Mouse (Mus musculus) erythroid progenitor cell, adult 5-6 weeks (primary cell): Measurements from ENCODE around the gene Gm49322. TPM values are rescaled to one million over a fixed set of nuclear protein-coding genes. Genes with fewer than 3 reads are reported as not detected.
A peak's percentile ranks its signal among the peaks of the same experiment; 100 is the strongest.
"Not testable (repeated sequence)": the region's sequence is repeated elsewhere in the genome, so short reads cannot be mapped to it uniquely, and the experiment has no call there.

Source experiments
- ATAC-seq: replicated peaks from 2 replicates; pipeline ENCODE4 v1.8.0; 2016; ENCODE audit warnings: moderate number of reproducible peaks, mild to moderate bottlenecking, moderate TSS enrichment, inconsistent platforms; ENCODE audit not compliant: poor library complexity, low FRiP score, severe bottlenecking
- total RNA-seq, 2 experiments: library from RNA; stranded (forward) in 1 of 2; stranded (reverse) in 1 of 2; fragments of 150-400 nt in 1 of 2; fragments of 186-747, 209-891 nt in 1 of 2; gene quantifications; 2 replicates each; pipeline versions ENCODE4 v1.2.3 to v1.2.4; 2015 to 2017; ENCODE audit warnings: low replicate concordance in 2 of 2

Gm49322 gene
- total RNA-seq (2015; ENCODE audit: low replicate concordance): 0.72 and 1.7 TPM in 2 replicates
- total RNA-seq (2017; ENCODE audit: low replicate concordance): 0.64 and 5.4 TPM in 2 replicates

DNA sequence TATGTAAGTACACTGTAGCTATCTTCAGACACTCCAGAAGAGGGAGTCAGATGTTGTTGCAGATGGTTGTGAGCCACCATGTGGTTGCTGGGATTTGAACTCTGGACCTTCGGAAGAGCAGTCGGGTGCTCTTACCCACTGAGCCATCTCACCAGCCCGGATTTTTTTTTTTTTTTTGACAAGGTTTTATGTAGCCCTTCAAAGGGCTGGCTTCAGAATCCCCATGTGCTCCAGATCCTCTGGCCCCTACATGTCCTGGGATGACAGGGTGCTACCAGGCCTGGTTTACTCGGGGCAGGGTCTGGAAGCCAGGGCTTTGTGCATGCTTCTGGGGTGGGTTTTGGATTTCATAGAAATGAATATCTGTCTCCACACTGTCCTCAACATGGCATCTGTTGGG is at the start of gene Gm49322:
TSS of gene Gm49322 (plus strand) at position 301 of the 400 bp plus-strand sequence.
- ATAC-seq: not testable (repeated sequence)

DNA sequence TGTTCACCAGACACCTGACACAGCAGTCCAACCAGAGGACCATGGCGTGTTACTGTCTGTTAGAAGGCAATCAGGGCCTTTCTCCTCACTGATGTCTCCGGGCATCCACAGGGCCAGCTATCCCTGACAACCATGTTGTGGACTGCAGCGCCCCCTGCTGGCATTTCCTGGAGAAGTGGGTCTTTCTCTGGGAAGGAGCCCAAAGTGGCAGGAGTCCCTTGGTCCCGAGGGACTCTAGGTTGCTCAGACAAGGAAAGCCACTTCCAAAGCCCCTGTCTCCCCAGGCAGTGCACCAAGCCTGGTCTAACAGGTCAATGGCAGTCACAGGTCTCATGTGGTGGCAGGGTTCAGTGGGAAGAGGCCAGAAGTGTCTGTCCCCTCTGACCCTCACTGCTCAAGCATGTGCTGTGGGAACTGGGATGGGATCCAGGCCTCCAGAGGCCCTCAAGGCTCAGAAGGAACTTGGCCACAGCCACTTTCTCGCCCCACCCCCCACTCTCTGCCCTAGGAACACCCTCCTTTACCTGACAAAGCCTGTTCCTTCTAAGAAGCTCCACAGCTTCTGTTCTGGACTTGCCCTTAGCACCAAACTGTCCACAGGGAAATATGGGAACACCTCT is 48.4 kb upstream of the Gm49322 start:
- peak; percentile 39; the same call in 1 of the 2 replicates for ATAC-seq

DNA sequence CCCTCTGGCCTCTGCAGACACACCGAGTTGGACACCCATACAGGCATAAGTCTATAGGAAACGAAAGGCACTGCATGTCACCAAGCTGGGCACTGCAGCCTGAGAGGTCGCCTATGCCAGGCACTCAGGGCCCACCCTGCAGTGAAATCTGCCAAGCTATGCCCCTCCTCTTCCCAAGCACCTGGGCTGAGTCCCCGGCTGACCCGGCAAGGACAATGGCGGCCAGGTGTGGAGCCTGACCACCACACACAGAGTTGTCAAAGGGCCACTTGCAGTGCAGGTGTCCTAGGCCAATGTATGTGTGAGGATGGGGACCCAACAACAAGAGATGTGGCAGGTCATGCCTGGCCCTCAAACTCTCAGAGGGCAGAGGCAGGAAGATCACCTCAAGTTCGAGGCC is 46.4 kb upstream of the Gm49322 start:
- ATAC-seq: no peak

DNA sequence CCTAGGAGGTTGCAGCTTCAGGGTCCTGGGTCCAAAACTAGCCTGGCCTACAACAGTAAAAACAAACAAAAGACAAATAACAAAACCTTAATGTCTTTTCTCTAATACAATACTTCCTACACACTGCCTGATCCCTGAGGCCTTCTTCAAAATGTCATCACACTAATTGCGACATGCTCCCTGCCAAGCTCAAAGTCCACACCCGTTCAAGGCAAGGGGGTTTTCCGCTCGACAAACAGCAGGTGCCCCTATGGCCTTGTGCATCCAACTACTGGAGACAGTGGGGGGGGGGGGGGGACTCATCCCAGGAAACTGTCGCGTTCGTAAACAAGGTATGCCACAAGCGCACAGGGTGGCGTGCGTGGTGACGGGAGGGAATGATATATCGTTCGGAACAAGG is 45.2 kb upstream of the Gm49322 start:
- ATAC-seq: no peak

DNA sequence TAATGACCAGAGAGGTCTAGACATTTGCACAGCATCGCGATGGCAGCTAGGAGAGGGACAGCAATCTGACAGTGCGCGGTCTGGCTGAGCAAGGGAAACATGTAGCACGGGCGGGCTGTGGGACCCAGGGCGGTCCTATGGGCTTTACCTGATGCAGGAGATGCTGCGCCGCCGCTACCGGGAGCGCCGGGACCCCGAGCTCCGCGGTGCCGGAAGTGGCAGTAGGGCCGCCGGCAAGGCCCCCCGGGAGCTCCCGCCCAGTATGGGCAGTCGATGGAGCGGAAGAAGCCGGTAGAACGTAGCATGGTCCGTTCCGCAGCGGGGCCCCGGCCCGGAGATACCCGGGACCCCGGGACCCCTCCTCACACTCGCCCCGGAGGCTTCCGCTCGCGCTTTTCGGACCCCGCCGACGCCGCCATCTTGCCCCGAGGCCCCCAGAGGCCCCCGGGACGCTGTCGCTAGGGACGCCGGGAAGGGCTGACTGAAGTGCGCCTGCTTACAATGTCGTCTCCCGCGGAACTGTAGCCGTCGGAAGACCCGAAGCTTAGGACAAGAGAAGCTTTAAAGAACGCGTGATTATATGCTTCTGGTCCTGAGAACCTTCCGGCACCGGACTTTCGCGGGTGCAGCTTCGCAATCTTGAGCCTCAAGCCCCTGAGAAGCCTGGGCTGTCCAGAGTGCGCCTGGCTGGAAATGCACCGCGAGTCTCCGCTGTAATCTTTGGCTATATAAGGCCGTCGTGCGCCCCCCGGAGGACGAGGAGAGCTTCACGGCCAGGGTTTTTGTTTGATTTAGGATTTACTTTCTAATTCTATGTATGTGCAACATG is 44.5 kb upstream of the Gm49322 start, which contains the start of gene Rexo1:
TSS of gene Rexo1 (minus strand) at position 445 of the 829 bp plus-strand sequence.
- ATAC-seq: peak; percentile 84

DNA sequence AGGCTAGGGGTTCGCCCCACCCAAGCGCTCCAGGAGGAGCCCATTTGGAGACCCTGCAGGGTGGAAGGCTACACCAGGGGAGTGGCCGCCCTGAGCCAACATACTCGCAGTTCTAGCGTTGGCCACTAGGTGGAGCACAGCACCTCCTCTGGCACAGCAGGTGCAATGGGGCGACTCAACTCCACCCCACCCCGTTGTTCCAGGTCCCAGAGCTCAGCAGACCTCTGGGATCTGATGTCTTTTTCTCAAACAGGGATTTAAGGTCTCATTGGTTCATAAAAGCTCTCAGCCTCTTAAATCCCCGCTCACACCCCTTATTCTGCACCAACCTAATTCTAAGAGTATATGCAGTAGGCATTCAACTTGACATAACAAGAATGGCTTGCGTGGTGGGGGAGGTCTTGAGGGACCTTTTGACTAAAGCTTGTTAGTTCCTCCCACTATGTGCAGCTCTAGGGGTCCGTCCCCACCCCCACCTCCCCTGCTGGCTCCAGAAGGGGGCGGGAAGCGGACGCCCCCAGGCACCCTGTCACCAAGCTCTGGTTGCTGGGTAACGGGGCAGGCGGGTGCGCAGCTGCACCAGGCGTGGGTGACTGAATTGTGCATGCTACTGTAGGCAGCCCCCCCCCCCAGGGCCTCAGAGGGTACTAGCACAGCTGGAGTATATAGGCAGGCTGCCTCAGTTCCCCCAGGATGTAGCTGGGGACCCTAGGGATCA is 39.3 kb upstream of the Gm49322 start:
- peak; percentile 52 for ATAC-seq

DNA sequence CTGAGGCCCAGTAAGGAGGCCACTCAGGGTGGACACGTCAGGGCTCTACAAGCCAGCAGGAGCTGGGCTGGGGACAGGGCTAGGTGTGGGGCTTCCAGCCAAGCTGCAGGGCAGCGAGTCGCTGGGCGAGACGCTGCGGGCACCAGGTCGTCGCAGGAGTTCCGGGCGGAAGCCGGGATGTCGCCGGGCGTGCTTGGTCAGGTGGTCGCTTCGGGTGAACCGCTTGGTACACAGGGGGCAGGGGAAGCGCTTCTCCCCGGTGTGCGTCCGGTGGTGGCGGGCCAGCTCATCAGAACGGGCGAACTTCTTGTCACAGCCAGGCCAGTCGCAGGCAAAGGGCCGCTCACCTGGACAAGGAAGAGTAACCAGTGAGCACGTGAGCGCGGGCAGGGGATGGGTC is 36.9 kb upstream of the Gm49322 start:
- ATAC-seq: no peak

DNA sequence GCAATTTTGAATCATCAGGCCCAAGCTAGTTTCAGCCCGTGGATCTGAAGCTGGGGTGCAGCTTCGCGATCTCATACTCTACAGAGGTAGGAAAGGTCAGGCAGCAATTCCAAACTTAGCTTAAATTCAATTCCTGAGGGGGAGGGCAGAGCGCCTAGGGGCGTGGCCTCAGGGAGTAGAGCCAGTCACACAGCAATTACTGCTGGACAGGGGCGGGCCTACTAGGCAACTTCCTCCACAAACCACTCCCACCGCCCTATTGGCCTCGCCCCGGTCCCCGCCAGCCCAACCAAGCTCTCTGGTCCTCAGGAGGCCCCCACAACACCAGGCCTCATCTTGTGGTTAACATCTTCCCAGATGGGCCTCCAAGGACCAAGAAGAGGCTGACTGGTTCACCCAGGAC is 36.2 kb upstream of the Gm49322 start:
- peak; percentile 77 for ATAC-seq

DNA sequence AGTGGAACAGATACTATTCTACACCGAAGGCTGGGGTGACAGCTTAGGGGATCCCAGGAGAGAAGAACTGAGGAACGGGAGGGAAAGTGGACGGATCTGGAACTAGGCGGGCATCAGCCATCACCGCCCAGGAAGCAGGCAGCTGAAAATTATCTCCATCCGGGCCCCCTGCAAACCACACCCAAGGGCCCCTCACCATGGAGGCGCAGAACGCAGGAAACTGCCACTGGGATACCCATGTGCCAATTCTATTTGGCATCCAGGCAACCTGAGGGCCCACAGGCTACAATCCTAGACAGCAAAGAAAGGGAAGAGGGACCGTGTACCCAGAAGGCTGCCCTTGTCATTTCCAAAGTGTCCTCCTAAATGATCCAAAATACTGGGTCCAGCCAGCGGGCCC is 35.4 kb upstream of the Gm49322 start:
- no peak for ATAC-seq

DNA sequence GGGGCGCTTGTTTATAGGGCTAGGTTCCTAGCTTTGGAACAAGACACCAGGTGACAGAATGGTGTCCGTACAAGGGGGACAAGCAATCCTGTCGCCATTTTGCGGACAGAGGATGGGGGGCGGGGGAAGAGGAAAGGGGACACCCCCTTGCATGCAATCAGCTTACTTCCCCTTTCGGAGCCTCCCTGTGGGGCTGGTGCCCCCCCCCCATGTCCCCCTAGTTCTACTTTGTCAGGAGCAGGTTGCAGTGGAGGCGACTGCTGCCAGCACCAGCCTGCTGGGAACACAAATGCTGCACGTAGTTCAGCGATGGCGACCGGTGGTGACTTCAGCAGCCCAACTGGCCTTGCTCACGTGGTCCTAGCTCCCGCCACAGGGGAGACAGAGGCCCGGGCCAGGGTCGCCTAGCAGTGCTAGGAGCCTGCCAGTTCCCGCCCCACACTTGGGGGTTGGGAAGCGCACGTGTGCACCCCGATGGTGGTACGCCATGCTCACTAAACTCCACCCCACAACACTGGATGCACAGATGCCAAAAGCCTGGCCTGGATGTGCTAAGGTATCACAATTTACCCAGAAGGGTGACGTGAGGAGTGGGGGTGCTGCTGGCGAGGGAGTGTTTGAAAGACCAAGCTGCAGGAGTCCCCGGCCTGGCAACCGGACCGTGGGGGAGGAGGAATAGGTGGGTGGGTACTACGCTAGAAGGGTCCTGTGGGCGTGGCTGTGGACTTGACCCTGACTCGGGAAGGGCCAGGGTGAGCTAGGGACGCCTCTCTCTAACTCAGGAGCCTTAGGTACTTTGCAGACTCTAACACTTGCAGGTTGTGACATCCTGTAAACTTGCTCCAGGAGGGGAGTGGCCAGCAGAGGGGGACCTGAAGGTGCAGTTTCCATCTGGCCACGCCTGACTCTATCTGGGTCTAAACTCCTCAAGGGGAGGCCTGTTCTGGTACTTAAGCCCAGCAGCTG is 34.7 kb upstream of the Gm49322 start:
- ATAC-seq: peak; percentile 33

DNA sequence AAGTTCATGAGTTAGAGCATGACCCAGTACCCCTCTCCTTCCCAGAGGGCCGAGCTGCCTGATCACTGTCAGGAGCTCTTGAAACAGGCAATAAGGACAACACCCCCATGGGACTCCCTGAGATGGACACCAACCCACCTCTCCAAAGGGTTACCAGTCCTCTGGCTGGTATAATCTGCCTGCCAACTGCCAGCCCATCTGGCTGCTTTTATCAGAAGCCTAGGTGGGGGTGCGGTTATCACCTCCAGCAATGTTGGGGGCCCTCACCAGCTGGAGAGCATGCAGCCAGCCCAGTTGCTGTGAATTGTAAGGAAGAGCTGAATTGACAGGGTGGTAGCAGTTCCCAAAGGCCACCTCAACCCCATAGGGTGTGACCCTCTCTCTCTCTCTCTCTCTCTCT is 33.3 kb upstream of the Gm49322 start:
- ATAC-seq: peak; percentile 41

DNA sequence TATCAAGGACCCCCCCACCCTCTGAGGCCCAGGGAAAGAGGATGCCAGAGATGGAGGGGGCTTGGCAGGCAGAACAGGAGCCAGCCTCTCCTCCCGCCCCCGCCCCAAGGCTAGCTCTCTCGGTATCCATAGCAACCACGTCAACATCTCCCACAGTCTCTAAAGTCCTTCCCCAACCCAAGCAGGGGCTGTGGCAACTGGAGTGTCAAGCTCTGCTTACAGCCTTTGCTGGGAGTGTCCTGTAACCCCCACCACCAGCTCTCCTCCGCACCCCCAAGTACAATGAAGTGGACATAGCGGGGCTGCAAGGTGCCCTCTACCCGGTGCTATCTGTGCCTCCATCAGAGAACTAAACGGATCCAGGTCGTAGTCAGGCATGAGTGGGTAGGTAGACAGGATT is 31.9 kb upstream of the Gm49322 start:
- ATAC-seq: no peak

DNA sequence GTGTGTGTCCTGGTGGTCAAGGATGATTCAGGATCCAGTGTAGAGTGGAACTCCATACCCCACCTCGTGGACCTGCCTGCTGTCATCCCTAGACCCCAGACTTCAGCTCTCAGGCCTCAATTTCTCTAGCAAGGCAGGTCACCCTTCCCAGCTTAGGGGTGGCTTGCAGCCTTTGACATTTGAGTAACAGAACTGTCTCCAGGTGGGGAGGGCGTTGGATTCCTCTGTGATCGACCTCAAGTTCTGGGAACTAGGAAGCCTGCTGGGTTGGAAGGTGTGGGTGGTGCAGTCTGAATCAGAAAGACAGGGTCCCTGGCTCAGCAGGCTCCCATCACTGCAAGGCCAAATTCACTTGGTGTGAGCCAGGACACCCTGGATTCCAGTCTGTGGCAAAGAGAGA is 30.9 kb upstream of the Gm49322 start:
- ATAC-seq: no peak

DNA sequence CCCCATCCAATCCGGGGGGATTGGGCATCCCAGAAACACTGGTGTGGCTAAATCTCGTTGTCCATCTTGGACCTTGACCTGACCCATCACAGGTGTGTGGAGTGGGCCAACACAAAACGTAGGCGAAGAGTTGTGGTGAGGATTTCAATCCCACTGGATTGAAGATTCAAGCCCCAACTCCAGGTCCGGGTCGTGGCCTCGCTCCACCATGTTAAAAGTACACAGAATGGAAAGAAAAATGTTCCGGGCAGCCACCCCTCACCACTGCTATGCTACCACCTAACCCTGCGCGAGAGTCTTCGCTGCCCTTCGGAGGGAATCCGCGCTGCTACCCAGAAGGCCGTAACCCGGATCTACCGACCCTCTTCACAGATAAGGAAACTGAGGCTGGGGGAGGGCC is 29.9 kb upstream of the Gm49322 start:
- no peak for ATAC-seq

DNA sequence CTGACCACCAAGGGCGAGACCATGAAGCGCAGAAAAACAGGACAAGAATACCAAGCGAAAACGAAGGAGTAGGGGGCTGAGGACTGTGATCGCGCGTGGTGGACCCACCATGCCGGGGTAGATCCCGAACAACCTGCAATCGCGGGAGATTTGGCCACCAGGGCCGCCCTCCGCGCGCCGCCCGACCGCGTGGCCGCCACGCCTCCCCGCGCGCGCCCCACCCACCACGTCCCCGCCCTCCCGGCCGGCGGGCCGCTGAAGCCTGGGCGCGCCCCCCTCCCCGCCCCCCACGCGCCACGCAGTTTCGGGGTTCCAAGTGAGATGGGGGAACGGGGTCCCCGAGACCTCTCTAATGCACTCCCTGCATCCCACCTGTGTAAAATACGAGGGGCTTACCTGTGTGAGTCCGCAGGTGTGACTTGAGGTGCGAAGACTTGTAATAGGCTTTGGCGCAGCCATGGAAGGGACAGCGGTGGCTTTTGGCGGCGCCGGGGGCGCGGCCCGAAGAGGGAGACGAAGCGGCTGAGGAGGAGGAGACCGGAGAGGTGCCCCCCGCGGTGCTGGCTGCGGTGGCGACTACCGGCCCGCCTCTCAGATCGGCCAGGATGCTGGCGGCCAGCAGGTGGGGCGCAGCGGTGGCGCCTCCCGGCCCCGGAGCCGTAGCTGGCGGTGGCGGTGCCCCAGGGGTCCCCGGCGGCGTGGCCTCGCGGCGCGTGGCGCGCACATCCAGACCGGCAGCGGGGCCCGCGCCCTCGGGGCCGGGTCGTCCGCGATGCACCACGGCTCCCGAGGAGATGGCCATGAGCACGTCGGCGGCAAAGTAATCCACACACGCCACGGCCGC is 29.2 kb upstream of the Gm49322 start:
- ATAC-seq: no peak

DNA sequence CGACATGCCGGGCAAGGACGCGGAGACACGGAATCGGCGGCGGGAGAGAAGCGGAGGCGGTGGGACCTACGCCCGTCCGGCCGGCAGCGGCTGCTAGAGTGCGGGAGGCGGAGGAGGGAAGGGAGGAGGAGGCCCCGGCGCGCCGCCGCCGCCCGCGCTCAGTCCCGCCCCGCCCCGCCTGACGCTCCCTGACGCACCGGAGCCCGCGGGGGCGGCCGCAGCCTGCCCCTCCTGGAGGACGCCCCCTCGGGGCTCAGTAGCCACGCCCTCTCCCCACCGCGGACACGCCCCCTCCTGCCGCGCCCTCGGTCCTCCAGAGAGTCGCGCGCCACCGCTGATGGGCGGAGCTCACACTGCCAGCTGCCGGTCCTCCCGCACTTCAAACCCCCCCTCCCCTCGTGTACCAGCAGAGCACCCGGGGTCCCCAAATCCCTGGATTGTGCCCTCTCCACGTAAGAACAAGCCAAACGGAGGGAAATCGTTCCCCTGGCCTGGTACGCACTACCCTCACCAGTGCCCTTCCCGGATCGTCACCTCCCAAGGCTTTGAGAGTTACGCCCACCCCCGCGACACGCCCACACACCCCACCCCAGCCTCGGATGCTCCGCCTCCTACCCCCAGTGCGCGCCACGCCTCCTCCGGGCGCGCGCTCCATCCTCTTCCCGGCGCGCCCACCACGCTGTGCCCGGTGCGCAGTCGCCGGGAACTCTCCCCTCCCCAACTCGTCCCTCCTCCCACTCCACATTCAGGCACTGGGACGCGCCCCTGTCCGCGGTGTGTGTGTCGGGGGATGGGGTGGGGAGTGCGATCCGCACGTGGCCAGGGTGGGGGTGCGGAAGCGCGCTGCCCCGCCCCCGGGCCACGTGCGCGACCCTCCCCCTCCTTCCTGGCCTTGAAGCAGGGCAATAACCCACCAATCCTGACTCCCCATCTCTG is 28.4 kb upstream of the Gm49322 start, which contains the start of gene Klf16:
TSS of gene Klf16 (minus strand) at position 127 of the 936 bp plus-strand sequence.
- peak; percentile 66 for ATAC-seq

DNA sequence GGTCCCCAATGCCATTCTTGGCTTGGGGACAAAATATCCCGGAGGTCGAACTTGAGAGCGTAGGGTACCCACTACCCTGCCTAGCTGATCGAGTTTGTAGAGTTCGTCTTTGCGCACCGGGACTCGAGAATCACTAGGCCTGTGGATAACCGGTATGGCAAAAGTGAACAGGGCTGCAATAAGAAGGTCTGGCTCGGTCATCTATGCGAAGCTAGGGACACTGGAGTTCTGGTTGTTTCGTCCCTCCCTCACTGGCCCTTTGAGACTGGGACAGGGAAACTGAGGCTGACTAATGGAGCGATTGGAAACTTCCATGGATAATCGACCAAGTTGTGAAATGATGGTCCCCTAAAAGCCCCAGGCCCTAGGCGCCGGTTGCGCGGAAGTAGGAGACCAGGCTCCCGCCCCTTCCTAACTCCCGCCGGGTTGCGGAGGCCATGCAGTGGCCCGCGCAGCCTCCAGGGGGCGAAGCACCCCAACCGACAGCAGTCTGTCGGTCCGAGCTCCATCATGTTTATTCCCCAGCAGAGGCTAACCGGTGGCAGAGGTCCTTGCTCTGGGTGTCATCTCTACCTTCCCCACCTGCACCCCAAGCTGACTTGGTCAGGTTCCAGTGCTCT is 27.6 kb upstream of the Gm49322 start:
- ATAC-seq: peak; percentile 68
